7 mouse cellular contexts compared by ENCODE assay signal in genomic region chr3:65319248-65320008, GRCm38 (mm10).
A peak's percentile ranks its signal among the peaks of the same experiment; 100 is the strongest.
DNase-seq lines count a peak whose midpoint lies in the region; ATAC-seq and TF ChIP-seq lines count a peak whose summit lies in the region.

No protein-coding gene starts in this region.

- H3K4me1 ChIP-seq in intestine, postnatal 0 days (replicated peaks; ENCODE audit: control insufficient read depth, insufficient read depth, low read length): no peaks in the 10 kb centered on the region
- H3K4me1 ChIP-seq in intestine, embryonic 15.5 days (replicated peaks): no peaks in the 10 kb centered on the region
- no peaks in the 10 kb centered on the region for H3K4me1 ChIP-seq in heart, embryonic 11.5 days (ENCODE audit: control insufficient read depth, insufficient read depth, low read length)

- H3K27ac ChIP-seq in intestine, postnatal 0 days (ENCODE audit: low read depth, low read length): no peak overlapping the region
- no peak overlapping the region for H3K27ac ChIP-seq in intestine, embryonic 15.5 days
- no peak overlapping the region for H3K27ac ChIP-seq in heart, embryonic 11.5 days (ENCODE audit: low read depth, low read length)

- H3K36me3 ChIP-seq in intestine, postnatal 0 days (ENCODE audit: control insufficient read depth, insufficient read depth): no peaks in the 10 kb centered on the region
- H3K36me3 ChIP-seq in intestine, embryonic 15.5 days: no peaks in the 10 kb centered on the region
- no peaks in the 10 kb centered on the region for H3K36me3 ChIP-seq in heart, embryonic 11.5 days (ENCODE audit: control insufficient read depth, insufficient read depth, low read length)

- DNase-seq in urinary bladder, postnatal 14 days (ENCODE audit: low spot score): peak; percentile 6
- DNase-seq in urinary bladder, adult 2 months (ENCODE audit: low spot score): no peak
- peak; percentile 28 for DNase-seq in induced T-regulatory cell, adult 2 months (ENCODE audit: low read depth)
- no peak for DNase-seq in gastrocnemius, postnatal 4 days (ENCODE audit: low spot score in 2 of 2)

- WGBS in intestine, postnatal 0 days: 65% methylated on average over 7 of the region's 7 CpGs
- WGBS in intestine, embryonic 15.5 days: 67% methylated on average over 7 of the region's 7 CpGs
- 70% methylated on average over 7 of the region's 7 CpGs for WGBS in heart, embryonic 11.5 days (ENCODE audit: insufficient replicate concordance)

- TF ChIP-seq CTCF in intestine, postnatal 0 days (IDR thresholded peaks at IDR 0.05; ENCODE audit: low read depth): peak; percentile 58

- no peak overlapping the region for H3K4me3 ChIP-seq in intestine, postnatal 0 days (ENCODE audit: low read depth, low read length)
- no peak overlapping the region for H3K4me3 ChIP-seq in intestine, embryonic 15.5 days (replicated peaks)
- H3K4me3 ChIP-seq in heart, embryonic 11.5 days (ENCODE audit: low read depth, low read length): no peak overlapping the region

- H3K9me3 ChIP-seq in intestine, postnatal 0 days (ENCODE audit: control insufficient read depth): no peaks in the 10 kb centered on the region
- no peaks in the 10 kb centered on the region for H3K9me3 ChIP-seq in intestine, embryonic 15.5 days
- no peaks in the 10 kb centered on the region for H3K9me3 ChIP-seq in heart, embryonic 11.5 days (replicated peaks; ENCODE audit: control insufficient read depth, low read length)

- no peaks in the 10 kb centered on the region for H3K27me3 ChIP-seq in intestine, postnatal 0 days (replicated peaks; ENCODE audit: control insufficient read depth, insufficient read depth, low read length)
- H3K27me3 ChIP-seq in intestine, embryonic 15.5 days (replicated peaks): no peaks in the 10 kb centered on the region
- no peaks in the 10 kb centered on the region for H3K27me3 ChIP-seq in heart, embryonic 11.5 days (ENCODE audit: control insufficient read depth, insufficient read depth, low read length)

- H3K9ac ChIP-seq in intestine, postnatal 0 days (ENCODE audit: low read depth, low read length): no peak overlapping the region
- H3K9ac ChIP-seq in intestine, embryonic 15.5 days: no peak overlapping the region
- no peak overlapping the region for H3K9ac ChIP-seq in heart, embryonic 11.5 days (ENCODE audit: low read depth, low read length)

- no peak overlapping the region for H3K4me2 ChIP-seq in intestine, postnatal 0 days (replicated peaks; ENCODE audit: low read depth)
- H3K4me2 ChIP-seq in intestine, embryonic 15.5 days (replicated peaks): no peak overlapping the region
- H3K4me2 ChIP-seq in heart, embryonic 11.5 days: no peak overlapping the region

- no peak for ATAC-seq in intestine, postnatal 0 days
- ATAC-seq in intestine, embryonic 15.5 days: no peak
- no peak for ATAC-seq in heart, embryonic 11.5 days (replicated peaks; ENCODE audit: insufficient number of reproducible peaks, low FRiP score, low TSS enrichment)

Comparison
In these comparisons a context has a peak if more than half of its experiments do, and no peak if none do; other contexts are left out.
1. DNase-seq: peak in urinary bladder, postnatal 14 days (single experiment) and induced T-regulatory cell, adult 2 months (single experiment); none in urinary bladder, adult 2 months (single experiment) and gastrocnemius, postnatal 4 days (0 of 2).